Mouse (Mus musculus) urinary bladder, adult 2 months (tissue): ENCODE measurements around the gene Dtx2. TPM values are rescaled to one million over a fixed set of nuclear protein-coding genes. Genes with fewer than 3 reads are reported as not detected.
A peak's percentile ranks its signal among the peaks of the same experiment; 100 is the strongest.
"Not testable (repeated sequence)": the region's sequence is repeated elsewhere in the genome, so short reads cannot be mapped to it uniquely, and the experiment has no call there.

ENCODE experiments used
- DNase-seq: peaks from one replicate; pipeline ENCODE4 v3.0.0; 2022; ENCODE audit warnings: low spot score
- polyA plus RNA-seq: library from polyadenylated mRNA; depleted of rRNA; stranded (reverse); fragments of >200 nt; gene quantifications from 2 replicates; pipeline ENCODE4 v1.2.3, GENCODE M21; 2012

Dtx2 gene
- polyA plus RNA-seq, 1 experiment, result 17.3 TPM

DNA sequence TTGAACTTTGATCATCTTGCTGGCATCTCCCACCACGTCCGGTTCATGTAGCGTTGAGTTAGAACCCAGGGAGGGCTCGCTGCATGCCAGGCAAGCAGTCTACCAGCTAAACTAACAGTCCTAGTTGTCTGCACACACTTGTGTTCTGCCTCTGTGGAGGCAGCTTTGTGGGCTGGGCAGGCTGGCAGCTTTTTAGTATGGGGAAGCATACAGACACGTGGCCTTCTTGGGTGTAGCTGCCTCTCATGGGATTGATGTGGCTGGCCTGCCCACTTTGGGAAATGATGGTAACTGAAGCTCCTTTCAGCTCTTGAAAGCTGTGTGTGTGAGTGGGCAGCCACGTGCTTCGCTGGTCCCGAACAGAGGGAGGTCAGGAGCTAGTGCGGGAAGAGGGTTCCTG is 32.3 kb downstream of the Dtx2 start:
- DNase-seq, result no peak

DNA sequence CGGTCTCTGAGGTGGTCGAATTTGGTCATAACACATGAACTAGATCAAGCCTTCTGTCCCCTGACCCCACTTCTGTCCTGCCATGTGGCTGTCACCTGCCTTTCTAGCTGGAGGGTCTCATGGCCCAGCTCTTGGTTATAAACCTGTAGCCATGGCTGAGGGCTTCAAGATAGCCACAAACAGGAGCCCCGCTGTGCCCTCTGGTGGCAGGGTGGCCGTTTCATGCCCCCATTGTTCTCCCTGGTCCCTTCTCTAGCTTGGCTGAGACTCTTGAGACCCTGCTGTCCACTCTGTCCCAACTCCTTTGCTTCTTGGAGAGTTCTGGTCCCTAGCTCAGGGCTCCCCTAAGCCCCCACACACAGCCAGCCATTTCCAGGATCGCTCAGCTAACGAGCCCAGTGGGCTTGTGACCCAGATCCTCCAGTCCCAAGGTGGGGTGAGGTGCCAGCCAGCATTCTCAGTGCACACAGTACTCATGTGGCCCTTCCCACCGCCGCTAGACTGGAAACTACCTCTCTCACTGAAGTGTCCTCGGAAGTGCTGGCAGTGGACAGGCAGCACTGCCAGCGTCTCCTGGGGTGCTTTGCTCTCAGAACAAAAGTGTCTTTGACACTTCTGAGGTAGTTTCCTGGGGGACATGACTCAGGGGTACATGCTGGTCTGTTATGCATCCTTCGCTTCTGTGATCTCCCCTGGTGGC is 33.2 kb downstream of the Dtx2 start:
- no peak for DNase-seq

DNA sequence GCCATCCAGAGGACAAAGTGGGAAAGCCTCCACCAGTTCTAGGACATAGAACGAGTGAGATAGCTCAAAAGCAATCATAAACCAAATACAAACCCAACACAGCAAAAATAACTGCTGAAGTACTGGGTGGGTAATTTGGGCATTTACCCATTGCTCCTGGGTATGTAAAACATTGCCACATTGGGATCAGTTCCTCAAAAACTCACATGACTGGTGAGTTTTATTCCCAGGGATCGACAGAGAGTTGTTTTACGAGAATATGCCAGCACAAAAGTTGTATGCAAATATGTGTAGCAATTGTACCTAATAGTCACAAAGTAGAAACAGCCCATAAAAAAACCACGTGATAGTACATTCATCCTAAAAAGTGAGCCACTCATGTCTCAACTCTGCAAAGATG is 40.3 kb downstream of the Dtx2 start:
- no peak for DNase-seq

DNA sequence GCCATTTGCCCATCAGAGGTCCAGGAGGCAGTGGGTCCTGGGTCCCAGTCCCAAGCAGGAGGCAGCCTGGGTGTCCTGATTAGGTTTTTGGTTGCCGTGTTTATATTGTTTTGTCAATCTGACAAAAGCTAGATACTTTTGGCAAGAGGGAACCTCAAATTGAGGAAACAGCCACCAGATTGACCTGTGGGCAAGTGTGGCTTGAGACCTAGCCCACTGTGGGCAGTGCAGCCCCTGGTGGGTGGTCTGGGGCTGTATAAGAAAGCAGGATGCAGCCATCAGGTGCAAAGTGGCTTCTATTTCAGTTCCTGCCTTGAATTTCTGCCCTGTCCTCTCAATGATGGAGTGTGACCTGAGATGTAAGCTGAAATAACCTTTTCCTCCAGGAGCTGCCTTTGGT is 40.7 kb downstream of the Dtx2 start:
- no peak for DNase-seq

DNA sequence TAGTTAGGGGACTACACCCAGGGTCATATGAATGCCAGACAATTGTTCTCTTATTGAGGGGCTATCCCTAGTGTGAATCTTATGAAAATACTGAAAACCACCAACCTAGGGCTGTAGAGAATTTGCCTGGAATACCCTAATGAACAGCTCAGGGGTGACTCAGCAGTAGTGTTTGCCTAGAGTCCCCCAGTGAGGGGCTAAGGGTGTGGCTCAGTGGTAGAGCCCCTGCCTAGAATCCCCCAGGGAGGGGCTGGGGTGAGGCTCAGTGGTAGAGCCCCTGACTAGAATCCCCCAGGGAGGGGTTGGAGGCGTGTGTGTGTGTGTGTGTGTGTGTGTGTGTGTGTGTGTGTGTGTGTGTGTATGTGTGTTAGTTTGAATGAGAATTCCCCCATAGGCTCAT is 42.1 kb downstream of the Dtx2 start:
- no peak for DNase-seq

DNA sequence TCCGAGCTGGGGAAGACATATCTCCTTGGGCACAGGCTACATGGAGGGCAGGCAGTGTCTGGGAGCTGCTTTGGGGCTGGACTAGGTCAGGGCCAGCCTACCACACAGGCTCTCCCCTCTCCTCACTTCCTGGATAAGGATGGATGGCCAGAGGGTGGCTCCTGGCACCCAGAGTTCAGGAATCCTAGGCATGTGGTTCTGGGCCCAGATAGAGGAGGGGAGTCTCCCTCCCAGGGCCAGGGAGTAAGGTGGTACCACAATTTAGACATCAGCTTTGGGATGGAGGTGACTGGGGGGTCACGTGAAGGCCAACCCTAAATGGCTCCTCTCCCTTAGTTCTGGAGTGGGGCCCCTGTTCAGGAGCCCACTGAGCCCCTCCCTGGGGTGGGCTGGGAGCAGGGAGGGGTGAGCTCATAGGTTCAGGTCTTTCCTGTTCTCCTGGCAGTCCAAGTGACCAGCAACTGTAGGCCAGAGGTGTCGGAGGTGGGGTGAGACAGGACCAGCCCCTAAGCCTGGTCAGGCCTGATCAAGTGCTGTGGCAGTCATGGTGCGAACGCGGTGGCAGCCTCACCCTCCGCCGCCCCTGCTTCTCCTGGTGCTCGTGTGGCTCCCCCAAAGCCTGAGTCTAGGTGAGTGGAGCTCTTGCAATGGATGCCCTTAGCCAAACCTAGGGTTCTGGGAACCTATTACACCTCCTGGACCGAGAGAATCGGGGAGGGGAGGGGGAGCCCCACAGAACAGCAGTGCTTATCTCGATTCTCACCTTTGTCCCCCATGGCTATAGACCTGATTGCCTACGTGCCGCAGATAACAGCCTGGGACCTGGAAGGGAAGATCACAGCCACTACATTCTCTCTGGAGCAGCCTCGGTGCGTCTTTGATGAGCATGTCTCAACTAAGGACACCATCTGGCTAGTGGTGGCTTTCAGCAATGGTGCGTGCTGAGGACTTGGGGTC is 43.9 kb downstream of the Dtx2 start, which contains the start of gene Upk3b:
Gene Upk3b (plus strand): TSS at position 239 of the 957 bp plus-strand sequence.
- DNase-seq, result peak; percentile 52

DNA sequence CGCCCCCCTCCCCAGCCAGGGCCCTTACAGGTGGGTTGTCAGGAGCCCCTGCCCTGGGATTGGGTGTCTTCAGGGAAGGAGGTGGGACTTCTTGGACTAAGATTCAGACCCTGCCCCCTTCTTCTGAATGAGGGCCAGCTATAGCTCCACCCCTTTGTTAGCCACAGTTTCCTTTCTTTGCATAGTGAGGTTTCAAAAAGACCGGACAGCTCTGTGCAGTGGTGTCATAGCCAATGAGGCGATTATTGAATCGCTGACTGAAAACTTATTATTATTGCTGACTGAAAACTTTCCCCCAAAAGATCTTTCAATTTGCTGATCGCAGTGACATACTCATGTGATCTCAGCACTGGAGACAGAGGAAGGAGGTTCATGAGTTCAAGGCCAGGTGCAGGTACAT is 45.6 kb downstream of the Dtx2 start:
- no peak for DNase-seq

DNA sequence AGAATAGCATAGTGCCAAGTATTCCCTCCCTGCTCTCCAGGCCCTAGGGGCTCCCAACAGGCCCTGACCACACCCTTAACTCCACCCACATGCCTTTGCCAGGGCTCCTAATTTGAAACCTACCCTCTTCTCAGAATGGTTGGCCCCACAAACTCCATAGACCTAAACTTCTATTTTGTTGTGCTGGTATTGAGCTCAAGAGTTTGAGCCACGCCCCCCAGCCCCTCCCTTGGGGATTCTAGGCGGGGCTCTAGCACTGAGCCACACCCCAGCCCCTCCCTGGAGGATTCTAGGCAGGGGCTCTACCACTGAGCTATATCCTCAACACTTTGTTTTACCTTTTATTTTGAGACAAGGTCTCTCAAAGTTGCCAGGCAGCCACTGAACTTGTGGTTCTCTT is 46.7 kb downstream of the Dtx2 start:
- no peak for DNase-seq

DNA sequence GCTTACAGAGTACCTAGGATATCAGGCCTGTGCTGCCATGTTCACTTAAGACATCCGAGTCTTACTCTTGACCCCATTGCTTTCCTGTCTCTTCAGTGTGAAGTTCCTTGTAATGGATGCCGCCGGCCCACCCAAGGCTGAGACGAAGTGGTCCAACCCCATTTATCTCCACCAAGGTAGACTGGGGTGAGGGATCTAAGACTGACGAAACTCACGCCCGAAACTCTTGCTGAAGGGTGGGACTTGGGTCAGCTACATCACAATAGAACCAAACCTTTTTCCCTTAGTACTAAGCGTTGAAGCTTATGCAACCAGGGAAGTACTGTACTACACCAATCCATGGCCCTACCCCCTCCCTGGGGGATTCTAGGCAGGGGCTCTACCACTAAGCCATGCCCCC is 47.1 kb downstream of the Dtx2 start:
- DNase-seq, result no peak

DNA sequence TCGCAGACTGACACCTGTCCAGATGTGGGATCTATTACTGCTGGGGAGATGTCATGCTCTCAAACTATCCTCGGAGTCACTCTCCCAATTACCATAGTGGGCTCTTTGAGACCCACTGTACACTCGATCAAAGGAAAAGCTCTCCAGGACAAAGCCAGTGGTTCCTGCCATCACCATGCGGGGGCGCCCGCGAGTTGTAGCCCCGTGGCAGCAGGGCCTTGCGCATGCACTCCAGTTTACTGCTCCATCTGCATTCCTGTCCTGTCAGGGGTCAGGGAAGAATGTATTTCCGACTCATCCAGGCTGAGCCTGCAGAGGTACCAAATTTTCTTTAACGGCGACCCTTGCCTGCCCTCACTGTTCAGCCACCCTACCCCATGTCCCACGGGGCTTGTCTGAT is 50.3 kb downstream of the Dtx2 start:
- no peak for DNase-seq

DNA sequence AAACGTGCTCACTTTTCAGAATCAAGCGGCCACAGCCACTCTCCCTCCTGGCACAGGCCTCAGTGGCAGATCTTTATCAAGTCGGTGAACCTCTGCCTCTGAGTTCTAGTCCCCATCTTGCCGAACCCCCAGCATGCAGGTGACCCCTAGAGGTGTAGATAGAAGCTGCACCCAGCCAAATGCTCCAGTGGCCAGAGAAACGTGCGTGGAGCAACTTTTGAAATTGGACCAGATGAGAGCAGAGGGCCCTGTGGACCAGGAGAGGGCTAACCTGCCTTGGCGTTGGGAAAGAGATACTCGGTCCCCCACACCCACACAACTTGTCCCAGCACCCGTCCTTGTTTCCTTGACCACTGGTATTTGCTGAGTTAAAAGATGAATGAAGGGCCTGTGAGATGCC is 50.8 kb downstream of the Dtx2 start:
- DNase-seq, result no peak

DNA sequence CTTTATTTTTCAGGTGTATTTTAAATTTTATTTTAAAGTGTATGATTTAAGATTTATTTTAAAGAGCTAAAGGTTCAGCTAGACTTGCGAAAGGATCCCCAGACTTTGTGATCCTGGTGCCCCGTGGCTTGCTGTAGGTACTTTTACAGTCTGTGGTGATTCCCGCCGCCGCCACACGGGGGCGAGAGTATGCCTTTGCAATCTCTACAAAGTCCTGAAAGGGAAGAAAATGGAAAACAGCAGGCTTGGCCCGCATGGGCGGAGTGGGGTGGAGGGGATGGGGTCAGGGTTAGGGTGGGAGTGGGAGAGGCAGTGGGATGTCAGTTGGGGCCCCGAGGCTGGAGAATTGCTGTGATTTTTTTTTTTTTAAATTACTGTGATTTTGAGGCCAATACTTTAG is 51.4 kb downstream of the Dtx2 start:
- peak; percentile 76 for DNase-seq

DNA sequence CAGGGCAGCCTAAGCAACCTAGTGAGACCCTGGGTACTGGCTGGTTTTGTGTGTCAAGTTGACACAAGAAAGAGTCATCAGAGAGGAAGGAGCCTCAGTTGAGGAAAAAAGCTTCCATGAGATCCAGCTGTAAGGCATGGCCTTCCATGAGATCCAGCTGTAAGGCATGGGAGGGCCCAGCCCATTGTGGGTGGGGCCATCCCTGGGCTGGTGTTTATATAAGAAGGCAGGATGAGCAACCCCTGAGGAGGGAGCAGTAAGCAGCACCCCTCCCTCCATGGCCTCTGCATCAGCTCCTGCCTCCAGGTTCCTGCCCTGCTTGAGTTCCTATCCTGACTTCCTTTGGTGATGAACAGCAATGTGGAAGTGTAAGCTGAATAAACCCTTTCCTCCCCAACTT is 53.9 kb downstream of the Dtx2 start:
- not testable (repeated sequence) for DNase-seq

DNA sequence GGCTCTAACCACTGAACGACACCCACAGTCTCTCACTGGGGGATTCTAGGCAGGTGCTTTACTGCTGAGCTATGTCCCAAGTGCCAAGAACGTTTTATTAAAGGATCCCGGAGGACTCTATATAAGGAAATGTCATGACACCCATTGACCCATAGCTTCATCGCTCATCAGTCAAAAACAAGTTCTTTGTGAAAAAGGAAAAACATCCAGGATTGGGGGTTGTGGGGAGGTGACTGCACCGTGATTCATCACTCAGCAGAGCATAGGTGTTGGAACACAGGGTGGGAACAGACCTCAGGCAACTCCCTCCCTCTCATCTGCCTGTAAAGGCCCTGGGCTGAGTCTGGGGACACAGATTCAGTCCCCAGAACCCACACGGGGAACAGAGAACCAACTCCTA is 55.3 kb downstream of the Dtx2 start:
- no peak for DNase-seq

DNA sequence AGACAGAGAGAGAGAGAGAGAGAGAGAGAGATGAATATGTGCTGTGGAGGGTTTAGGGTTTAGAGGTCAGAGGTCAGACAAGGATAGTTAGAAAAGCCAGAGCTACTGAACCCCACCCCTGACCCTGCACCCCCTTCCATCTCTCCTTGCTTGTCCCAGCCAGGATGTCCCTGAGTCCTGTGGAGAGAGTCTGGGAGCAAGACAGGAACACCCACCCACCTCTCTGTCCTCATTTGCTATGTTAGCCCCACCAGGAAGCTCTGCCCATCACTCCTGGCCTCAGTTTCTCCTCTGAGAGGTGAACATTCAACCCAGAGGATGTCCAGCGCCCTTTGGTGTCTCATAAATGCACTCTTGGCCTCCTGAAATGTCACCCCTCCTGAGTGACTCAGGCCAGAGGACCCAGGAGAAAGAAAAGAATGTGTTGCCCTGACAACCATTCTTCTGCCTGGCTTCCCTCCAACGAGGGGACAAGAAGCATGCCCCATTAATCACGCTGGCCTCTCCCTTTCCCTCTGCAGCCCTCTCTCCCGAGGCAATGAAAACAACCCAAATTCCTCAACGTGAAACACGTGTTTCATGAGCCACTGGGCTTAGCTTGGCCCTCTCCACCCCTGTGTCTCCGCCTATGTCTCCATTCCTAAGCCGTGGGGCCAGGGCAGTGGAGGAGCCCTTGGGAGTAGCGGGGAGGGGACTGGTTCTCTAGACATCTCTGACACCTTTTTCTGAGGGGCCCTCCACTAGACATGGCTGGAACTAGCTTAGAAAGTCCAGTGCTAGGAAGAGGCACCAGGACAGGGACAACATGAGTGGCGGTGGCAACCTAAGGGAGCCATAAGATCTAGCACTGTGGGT is 56.9 kb downstream of the Dtx2 start:
- no peak for DNase-seq

DNA sequence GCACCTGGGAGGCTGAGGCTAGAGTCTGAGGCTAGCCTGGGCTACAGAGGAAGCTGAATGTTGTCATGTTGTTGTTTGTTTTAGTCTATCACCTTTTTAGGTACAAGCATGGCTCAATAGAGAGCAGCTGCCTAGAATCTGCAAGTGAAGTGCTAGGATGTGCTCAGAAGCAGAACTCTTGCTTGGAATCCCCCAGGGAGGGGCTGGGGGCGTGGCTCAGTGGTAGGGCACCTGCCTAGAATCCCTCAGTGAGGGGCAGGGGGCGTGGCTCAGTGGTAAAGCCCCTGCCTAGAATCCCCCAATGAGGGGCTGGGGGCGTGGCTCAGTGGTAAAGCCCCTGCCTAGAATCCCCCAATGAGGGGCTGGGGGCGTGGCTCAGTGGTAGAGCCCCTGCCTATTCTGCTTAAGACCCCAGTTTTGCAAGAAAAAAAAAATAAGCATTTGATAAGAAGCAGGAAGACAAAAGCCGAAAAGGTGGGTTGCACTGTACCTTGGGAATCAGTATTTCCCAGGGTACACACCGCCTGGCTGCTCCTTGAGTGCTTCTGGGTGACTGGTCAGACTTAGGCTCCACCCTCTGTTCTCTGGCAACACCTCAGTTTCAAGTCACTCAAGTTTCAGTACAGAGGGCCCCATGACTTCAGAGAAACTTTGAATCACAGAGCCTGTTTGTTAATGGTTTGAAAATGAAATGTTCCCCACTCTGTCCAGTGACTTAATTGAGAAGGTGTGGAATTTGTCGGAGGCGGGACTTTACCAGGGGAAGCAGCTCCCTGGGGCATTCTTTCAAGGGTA is 58.5 kb downstream of the Dtx2 start:
- DNase-seq, result no peak

DNA sequence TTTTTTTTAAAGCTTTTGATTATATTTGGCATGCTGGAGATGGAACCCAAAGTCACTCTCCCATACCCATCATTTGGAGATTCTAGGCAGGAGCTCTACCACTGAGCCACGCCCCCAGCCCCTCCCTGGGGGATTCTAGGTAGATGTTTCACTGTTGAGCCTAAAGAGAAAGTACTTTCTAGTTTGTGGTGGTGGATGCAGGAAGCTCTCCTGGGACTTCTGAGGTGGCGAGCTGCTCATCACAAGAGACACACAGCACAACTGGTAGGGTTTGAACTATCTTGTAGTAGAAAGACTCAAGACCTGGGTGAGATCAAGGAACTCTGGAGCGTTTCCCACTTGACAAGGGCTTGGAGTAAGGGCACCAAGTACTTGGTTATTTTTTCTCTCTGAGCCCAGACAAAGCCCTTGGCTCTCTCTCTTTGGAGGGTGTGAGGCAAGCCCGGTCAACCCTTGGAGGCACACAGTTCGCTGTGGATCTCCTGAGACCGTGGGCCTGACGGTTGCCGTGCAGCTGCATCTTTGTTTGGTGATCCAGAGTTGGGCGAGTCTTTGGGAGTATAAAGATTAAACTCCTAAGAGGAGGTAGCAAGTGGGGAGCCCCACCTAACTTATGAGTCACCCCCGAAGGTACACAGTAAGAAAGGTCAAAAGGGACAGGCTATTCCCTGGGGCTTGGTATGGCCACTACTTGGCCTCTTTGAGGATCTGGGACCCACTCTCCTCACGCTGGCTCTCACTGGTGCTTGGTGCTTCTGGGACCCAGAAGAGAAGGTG is 59.9 kb downstream of the Dtx2 start, which contains the start of gene Upk3bl:
Gene Upk3bl (plus strand): TSS at position 192 of the 777 bp plus-strand sequence.
- DNase-seq, result no peak

DNA sequence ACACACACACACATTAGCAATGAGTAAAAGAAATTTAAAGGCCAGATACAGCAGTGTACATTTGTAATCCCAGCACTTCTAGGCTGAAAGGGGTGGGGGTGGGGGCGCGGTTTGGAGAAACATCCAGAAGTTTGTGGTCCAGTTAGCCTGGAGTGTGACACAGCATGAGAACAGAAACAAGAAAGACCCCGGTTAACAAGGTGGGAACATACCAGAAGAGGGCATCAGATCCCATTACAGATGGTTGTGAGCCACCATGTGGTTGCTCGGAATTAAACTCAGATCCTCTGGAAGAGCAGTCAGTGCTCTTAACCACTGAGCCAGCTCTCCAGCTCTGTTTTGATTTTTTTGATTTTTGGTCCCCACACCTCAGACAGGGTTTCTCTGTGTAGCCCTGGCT is 61.5 kb downstream of the Dtx2 start:
- DNase-seq, result no peak

DNA sequence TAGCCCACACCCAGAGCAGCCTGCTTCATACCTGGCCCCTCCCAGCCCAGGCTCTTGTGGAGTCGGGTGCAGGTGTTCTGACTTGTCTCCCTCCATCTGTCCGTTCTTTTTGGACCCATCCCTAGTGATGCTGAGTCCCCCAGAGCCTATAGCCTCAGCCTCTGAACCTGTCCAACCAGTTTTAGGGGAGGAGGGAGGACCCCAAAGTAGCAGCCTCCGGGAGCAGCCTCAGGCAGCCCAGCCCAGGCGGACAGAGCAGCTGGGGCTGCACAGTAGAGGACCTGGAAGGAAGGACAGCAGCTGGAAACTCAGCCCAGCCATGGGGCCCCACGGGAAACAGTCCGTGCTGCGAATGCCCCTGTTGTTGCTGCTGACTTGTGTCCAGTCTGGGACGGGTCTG is 62.5 kb downstream of the Dtx2 start:
- DNase-seq, result no peak

DNA sequence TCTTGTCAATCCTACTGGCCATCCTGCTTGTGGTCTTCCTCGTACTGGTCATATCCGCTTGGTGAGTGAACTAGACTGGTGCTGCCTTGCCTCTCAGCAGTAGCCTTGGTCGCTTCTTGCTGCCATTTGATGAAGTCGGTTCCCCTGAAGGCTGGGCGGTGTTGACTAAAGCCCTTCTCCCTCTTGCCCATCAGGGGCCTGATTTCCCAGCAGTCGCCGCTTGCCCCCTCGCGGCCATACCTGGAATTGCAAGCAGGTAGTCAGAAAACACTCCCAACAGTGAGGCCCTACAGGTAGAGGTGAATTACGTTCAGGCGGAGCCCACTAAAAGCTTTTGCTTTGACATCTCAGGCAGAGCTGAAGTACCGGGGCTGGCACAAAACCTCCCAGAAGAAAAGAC is 67.0 kb downstream of the Dtx2 start:
- DNase-seq, result peak; percentile 81
